Mouse (Mus musculus): Measurements from ENCODE around the gene Fosl1.

Fosl1 gene

DNA sequence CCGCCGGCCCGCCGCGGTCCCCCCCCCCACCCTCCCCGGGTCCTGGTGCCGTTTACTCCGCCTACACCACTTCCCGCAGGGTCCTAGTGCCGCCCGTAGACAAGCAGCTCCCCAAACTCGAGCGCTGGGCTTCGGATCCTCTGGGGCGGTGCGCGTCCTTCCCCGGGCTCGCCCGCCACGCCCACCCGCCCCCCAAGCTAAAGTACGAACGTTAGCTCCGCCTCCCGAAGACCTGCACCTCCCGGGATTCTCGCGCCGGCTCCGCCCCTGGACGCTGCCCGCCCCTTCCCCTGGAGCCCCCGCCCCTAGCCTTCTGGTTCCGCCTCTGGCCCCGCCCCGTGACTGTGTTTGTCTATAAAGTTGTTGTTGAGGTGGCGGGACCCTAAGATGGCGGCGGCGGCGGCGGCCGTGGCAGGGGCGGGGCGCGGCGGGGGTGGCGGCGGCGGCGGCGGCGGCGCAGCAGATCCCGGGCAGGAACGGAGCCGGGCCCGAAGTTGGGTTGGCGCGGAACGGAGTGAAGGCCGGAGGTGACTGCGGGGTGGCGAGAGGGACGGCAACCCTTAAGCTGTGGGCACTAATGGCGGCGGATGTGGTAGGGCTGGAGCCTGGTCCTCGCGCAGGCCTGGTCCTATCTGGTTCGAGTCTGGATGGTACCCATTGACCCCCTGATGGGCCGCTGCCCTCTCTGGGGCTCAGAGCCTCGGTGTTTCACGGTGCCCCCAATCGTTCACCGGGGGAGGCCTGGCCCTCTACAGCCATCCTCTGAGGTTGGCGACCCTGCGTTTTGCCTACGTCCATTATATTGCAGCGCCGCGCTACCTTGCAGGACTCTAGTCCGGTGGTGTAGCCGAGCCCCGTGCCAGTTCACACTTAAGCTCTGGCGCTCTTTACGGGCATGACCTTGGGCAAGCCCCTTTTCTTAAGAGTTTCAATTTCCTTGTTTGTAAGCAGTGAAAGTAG lies 22.3 kb upstream of the Fosl1 start, which contains the start of the genes Drap1 and AI837181:
Gene Drap1 (minus strand): TSS at position 198 of the 960 bp plus-strand sequence.
Gene AI837181 (plus strand): TSS at position 363 of the 960 bp plus-strand sequence.
- peak; percentile 83 for DNase-seq (ENCODE audit: low read depth, low spot score)

DNA sequence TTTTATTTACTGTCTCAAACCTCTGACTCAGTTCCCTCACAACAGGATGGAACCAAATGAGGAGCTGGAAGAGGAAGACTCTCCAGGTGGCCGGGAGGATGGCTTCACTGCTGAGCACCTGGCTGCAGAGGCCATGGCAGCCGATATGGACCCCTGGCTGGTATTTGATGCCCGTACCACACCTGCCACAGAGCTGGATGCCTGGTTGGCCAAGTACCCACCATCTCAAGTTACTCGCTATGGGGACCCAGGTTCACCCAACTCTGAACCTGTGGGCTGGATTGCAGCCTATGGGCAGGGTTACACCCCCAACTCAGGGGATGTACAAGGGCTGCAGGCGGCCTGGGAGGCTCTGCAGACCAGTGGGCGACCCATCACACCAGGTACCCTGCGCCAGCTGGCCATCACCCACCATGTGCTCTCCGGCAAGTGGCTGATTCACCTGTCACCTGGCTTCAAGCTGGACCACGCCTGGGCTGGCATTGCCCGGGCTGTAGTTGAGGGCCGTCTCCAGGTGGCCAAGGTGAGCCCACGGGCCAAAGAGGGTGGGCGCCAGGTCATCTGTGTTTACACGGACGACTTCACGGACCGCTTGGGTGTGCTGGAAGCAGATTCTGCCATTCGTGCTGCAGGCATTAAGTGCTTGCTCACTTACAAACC lies 21.3 kb upstream of the Fosl1 start:
- DNase-seq (ENCODE audit: low read depth, low spot score), result no peak

GRCm38 (mm10) chr19:5426640-5427290 lies 20.6 kb upstream of the Fosl1 start:
- DNase-seq (ENCODE audit: low read depth, low spot score), result no peak

- no peak for DNase-seq (ENCODE audit: low read depth, low spot score)
Measured at GRCm38 (mm10) chr19:5428083-5428482, 19.3 kb upstream of the Fosl1 start.

DNA sequence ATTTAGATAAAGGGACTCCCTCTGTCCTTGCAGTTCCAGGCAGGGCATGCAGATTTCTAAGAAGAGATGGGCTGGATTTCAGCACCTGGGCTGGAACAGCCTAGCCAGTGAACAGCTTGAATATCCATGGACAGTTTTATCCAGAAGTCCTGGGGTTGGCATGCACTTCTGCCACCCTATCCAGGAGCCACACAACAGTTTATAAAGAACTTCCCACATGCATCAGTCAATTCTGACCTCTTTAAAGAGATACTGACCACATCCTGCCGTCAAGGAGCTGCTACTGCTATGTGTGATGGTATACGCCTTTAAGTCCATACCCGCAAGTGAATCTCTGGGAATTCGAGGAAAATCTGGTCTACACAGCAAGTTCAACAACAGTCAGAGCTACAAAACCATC lies 18.1 kb upstream of the Fosl1 start:
- DNase-seq (ENCODE audit: low read depth, low spot score), result no peak

- no peak for DNase-seq (ENCODE audit: low read depth, low spot score)
Measured at GRCm38 (mm10) chr19:5429806-5430205, 17.5 kb upstream of the Fosl1 start.

DNA sequence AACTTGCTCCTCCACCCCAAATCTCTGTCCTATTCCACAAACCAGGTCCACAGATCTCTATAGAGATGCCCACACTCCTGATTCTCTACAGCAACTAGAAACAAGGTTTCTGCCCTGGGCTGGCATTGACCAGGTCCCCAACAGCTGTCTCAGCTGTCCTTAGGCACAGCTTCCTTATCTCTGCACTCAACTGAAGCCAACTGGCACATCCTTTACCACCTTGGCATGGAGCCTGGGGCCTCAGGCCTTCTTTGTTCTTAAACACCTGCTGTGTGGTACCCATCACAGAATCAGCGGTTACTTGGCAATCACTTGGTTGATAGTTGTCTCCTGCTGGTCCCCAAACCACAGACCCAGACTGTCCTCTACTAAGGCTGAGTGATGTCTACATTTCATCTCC lies 16.9 kb upstream of the Fosl1 start:
- no peak for DNase-seq (ENCODE audit: low read depth, low spot score)

DNA sequence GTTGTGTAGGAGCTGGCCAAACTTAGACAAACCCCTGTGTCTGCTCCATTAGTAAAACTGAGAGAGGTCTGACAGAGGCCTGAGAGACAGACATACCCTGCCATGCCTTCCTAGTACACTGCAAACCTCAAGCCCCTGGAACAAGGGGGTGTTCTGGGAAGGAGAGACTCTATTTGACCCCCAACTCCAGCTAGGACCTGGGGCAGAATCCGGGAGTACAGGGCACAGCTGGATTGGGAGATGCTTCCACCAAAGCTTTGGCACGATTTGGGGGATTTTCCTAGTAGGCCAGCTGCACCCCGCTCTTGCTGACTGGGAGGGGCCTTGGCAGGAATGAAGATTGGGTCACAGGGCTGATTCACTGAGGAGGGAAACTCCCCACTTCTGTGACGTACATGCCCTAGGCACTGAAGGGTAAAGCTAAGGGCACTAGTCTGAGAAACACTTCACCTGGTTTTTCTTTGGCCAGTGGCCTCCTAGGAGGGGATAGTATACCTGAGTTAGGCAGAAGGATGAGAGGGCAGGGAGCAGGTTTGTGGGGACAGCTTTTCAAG lies 15.4 kb upstream of the Fosl1 start:
- DNase-seq (ENCODE audit: low read depth, low spot score), result no peak

DNA sequence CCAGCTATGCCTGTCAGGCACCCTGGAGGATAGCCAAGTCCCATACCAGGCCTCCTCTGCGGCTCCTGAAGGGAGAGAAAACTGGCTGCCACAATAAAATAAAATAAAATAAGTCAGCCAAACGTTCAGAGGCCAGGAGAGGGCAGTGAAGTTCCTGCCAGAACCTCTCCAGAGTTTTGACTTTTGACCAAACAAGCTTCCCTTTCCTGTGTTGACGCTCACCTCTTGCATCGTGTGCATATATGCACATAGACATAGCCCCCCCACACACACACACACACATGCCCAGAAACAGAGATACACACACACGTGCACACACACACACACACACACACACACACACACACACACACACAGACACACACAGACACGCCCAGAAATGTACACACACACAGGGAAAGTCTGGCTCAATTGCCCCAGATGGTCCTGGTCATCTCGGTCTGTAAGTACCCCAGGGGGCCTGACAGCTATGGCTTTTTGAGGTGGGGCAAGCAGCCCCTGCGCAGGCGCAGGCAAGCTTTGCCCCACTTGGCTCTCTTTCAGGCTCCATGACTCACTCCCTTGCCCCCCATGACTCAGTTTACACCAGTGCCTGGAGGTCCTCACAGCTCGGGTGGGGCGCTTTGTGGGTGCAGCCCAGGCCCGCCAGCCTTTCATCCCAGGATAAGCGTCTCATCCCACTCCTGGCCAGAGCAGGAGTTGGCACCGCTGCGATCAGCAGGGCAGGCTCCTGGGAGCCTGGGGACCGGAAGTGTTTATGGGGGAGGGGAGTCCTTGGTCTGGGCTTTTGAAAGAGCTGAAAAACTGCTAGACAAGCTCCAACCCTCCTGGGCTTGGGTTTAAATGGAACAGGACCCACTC lies 14.1 kb upstream of the Fosl1 start:
- DNase-seq (ENCODE audit: low read depth, low spot score), result no peak

- DNase-seq (ENCODE audit: low read depth, low spot score), result no peak
Measured at GRCm38 (mm10) chr19:5433951-5434350, 13.4 kb upstream of the Fosl1 start.

GRCm38 (mm10) chr19:5444371-5444908 lies 2.9 kb upstream of the Fosl1 start:
- DNase-seq (ENCODE audit: low read depth, low spot score), result no peak

DNA sequence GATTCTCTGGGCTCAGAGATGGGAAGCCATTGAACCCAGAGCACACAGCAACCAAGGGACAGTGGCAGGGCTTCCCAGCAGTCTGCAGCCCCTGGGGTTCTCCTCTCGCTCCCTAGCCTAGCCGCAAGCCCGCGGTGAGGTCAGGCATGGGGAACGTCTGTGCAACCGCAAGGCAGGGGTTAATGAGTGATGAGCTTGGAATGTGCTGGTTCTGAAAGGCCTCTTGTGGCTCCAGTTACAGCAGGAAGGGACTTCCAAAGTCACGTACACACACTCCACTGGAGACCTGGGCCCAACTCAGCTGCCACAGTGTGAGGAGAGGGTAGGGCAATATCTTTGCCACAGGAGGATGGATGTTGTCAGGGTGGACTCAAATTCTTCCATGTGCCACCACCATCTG lies 2.4 kb upstream of the Fosl1 start:
- DNase-seq (ENCODE audit: low read depth, low spot score), result no peak

DNA sequence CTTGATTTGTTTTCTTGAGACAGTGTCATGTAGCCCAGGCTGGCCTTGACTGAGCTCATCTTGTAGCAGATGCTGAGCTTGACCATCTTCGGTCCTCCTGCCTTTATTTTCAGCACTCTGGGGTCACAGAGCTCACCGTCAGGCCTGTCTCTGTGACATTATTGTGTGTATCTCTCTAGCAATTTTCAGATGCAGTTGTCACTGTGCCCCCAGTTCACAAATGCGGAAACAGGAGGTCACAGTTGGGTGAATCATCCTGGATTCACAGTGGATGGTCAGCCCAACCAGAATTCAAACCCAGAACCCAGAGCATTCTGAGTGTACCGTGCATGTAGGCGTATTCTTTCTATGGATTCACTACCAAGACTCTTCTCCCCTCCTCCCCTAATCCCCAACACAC lies 1.6 kb upstream of the Fosl1 start:
- no peak for DNase-seq (ENCODE audit: low read depth, low spot score)

- no peak for DNase-seq (ENCODE audit: low read depth, low spot score)
Measured at GRCm38 (mm10) chr19:5448354-5449150, 1.2 kb downstream of the Fosl1 start.

GRCm38 (mm10) chr19:5449673-5450072 lies 2.3 kb downstream of the Fosl1 start:
- DNase-seq (ENCODE audit: low read depth, low spot score), result no peak

DNA sequence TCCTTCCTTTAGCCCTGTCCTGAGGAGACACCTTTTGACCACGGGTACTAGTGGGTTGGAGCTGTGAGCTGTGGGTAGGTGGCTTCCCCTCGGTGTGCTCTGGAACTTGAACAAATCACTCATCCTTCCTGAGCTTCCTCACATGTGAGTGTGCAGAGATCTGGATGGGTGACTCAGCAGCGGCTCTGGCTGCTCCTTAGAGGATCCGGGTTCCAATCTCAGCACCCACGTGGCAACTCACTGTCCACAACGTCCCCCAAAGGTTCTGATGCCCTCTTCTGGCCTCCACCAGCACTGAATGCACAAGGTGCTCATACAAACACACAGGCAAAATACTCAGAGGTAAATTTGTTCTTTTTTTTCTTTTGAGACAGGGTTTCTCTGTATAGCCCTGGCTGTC lies 4.4 kb downstream of the Fosl1 start:
- DNase-seq (ENCODE audit: low read depth, low spot score), result no peak

DNA sequence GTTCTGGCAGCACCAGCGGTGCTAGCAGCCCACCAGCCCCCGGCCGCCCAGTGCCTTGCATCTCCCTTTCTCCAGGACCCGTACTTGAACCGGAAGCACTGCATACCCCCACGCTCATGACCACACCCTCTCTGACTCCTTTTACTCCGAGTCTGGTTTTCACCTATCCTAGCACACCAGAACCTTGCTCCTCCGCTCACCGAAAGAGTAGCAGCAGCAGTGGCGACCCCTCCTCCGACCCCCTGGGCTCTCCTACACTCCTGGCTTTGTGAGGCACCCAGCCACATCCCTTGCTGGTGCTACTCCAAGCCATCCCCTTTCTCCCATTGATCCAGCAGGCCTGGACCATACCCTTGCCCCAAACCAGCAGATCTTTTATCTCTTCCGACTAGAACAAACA lies 7.7 kb downstream of the Fosl1 start:
- DNase-seq (ENCODE audit: low read depth, low spot score), result no peak

DNA sequence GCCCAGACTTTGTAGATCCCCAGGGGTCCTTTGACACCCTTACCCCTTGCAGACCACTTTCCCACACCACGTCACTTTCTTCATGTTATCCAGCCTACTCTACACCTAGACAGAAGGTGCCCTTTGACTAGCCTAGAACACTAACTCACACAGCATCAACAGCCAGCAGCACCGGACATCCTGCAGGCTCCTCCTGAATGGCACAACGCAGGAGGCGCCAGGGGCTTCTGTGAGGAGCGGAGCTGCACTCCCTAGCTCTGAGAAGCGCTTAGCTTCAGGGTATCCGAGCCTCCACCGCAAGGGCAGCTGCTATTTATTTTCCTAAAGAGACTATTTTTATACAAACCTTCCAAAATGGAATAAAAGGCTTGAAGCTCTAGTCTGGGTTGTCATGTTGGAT lies 8.2 kb downstream of the Fosl1 start:
- DNase-seq (ENCODE audit: low read depth, low spot score), result no peak

DNA sequence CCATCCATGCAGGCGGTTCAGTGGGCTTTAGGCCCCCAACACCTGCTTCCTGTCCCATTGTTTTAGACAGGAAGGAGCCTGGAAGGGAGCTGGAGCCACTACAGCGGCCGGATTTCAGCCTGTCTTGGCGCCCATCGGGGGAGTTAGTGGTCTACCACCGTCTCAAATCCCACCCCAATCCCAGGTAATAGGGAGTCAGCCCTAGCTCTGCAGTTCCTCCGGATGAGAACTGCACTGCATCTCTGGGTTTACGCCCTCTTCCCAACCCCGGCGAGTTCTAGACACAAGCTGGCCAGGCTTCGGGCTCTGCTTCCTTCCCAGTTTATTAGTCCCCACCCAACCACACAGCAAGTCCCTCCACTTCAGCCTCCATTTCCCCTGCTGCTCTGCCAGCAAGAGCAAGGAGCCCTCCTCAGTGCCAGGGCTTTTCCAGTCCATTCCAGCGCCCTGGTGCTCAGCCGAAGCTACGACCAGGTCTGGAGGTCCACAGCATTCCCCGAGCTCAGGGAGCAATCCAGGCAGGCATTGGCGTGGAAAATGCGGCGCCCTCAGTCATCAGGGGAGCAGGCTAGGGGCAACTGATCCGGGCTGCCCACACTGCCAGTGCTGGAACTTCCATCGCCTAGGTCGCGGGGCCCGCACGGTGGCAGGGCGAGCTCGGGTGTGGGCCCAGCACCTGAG lies 9.0 kb downstream of the Fosl1 start:
- no peak for DNase-seq (ENCODE audit: low read depth, low spot score)

Measured in c-Kit-negative CD71-positive TER-119-positive erythroid progenitor cells, embryonic 14.5 days (primary cell).